Comparison of ENCODE assay signal across 14 mouse cellular contexts in genomic region chr12:38820642-38821041, GRCm38 (mm10).
"Had no signal": no experiment of that assay in that cellular context is flagged by ENCODE, and none has a peak within 500 bp of the region (broad histone marks: within the 10 kb centered on the region; RNA-seq: fewer than 3 reads in every experiment).

No protein-coding gene starts in this region.

- H3K9ac ChIP-seq: heart, embryonic 12.5 days; hindbrain, embryonic 12.5 days; hindbrain, embryonic 14.5 days; limb, embryonic 12.5 days; liver, embryonic 13.5 days had no signal

- H3K9me3 ChIP-seq: heart, embryonic 10.5 days; heart, embryonic 12.5 days; hindbrain, embryonic 10.5 days; hindbrain, embryonic 12.5 days; limb, embryonic 10.5 days; limb, embryonic 12.5 days; liver, embryonic 13.5 days had no signal

- H3K36me3 ChIP-seq: heart, embryonic 10.5 days; heart, embryonic 12.5 days; hindbrain, embryonic 10.5 days; hindbrain, embryonic 12.5 days; limb, embryonic 10.5 days; limb, embryonic 12.5 days; liver, embryonic 13.5 days had no signal

- H3K4me3 ChIP-seq: gastrocnemius, adult 2 months; heart, embryonic 10.5 days; heart, embryonic 12.5 days; hindbrain, embryonic 10.5 days; hindbrain, embryonic 12.5 days; layer of hippocampus, adult 2 months; left cerebral cortex, adult 2 months; limb, embryonic 10.5 days; limb, embryonic 12.5 days; liver, embryonic 13.5 days had no signal

- H3K4me2 ChIP-seq: heart, embryonic 12.5 days; hindbrain, embryonic 12.5 days; hindbrain, embryonic 14.5 days; limb, embryonic 12.5 days; liver, embryonic 11.5 days; liver, embryonic 13.5 days had no signal

- ATAC-seq: hindbrain, embryonic 16.5 days; inflammation-experienced regulatory T-cells, adult 6 months had no signal

- H3K27me3 ChIP-seq: heart, embryonic 12.5 days; hindbrain, embryonic 12.5 days; limb, embryonic 12.5 days; liver, embryonic 13.5 days had no signal

- H3K4me1 ChIP-seq: heart, embryonic 10.5 days; heart, embryonic 12.5 days; hindbrain, embryonic 10.5 days; hindbrain, embryonic 12.5 days; liver, embryonic 13.5 days had no signal

- H3K27ac ChIP-seq: gastrocnemius, adult 2 months; heart, embryonic 10.5 days; hindbrain, embryonic 10.5 days; hindbrain, embryonic 12.5 days; hindbrain, embryonic 14.5 days; layer of hippocampus, adult 2 months; left cerebral cortex, adult 2 months; limb, embryonic 10.5 days; limb, embryonic 12.5 days; liver, embryonic 13.5 days had no signal
